Mouse (Mus musculus): ENCODE results near the gene Gm13275. TPM values are rescaled to one million over a fixed set of nuclear protein-coding genes. Genes with fewer than 3 reads are reported as not detected.
A peak's percentile ranks its signal among the peaks of the same experiment; 100 is the strongest.
"Not testable (repeated sequence)": the region's sequence is repeated elsewhere in the genome, so short reads cannot be mapped to it uniquely, and the experiment has no call there.

Gene Gm13275
- total RNA-seq, 2 experiments from 2014 or later, result not detected

DNA sequence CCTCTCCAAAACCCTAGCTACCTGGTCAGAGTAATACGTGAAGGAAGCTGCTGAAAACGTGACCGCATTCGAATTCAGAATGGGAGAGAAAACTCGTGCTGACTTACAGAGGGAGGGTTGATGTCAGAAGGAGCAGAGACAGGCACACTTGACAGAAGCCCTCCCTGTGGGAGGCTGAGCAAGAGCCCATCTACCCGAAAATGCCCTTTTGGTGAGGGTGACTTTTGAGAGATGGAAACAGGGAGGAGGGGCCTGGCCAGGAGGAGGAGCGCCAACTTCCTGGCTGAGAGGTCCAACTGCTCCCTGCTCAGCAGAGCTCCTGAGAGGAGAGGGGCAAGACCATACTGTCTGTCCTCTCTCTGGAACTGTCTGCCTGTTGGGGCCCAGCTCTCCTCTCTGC, 5.1 kb downstream of the Gm13275 start, which contains the start of gene Gm13285:
Gene Gm13285, plus strand, starts transcription at position 301 of the 400 bp plus-strand sequence.
- not testable (repeated sequence) for DNase-seq

DNA sequence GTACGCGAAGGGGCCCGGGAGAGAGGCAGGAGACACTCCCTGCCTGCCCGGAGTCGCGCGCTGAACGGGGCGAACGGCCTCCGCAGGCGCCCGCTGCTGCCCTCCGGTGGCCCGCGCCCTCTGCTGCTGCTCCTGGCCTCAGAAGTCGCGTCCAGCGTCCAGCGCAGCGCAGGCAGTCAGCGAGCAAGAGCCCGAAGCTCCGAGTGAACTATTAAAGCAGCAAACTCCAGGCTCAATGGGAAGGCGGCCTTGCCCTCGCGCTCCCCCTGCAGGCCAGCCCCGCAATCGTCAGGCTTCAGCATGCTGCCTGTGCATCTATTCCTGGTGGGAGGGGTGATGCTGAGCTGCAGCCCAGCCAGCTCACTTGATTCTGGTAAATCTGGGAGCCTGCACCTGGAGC, 8.7 kb downstream of the Gm13275 start, which contains the start of gene Gm13287:
Gene Gm13287, plus strand, starts transcription at position 301 of the 400 bp plus-strand sequence.
- DNase-seq, result not testable (repeated sequence)

DNA sequence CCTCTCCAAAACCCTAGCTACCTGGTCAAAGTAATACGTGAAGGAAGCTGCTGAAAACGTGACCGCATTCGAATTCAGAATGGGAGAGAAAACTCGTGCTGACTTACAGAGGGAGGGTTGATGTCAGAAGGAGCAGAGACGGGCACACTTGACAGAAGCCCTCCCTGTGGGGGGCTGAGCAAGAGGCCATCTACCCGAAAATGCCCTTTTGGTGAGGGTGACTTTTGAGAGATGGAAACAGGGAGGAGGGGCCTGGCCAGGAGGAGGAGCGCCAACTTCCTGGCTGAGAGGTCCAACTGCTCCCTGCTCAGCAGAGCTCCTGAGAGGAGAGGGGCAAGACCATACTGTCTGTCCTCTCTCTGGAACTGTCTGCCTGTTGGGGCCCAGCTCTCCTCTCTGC, 10.9 kb downstream of the Gm13275 start, which contains the start of gene Gm13288:
Gene Gm13288, plus strand, starts transcription at position 301 of the 400 bp plus-strand sequence.
- not testable (repeated sequence) for DNase-seq

DNA sequence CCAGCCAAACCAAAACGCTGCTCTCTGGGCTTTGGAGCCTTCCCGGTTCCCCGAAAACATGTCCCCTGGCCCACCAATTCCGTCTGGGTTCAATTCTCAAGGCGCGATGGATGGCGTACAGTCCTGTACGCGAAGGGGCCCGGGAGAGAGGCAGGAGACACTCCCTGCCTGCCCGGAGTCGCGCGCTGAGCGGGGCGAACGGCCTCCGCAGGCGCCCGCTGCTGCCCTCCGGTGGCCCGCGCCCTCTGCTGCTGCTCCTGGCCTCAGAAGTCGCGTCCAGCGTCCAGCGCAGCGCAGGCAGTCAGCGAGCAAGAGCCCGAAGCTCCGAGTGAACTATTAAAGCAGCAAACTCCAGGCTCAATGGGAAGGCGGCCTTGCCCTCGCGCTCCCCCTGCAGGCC, 11.5 kb downstream of the Gm13275 start:
- DNase-seq, result peak; percentile 9

DNA sequence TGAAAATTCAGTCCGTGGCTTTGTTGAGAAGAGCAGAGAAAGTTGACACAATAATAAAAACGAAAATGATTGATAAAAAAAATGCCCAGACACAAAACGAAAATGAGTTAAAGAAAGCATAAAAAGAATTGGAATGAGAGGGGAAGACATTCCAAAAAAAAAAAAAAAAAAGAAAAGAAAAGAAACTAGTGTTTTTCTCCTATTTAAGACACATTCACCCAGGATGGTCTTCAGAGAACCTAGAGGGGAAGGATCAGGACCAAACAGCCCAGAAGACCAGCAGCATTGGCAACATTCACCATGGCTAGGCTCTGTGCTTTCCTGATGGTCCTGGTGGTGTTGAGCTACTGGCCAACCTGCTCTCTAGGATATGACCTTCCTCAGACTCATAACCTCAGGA, 21.6 kb downstream of the Gm13275 start, which contains the start of gene Ifna7:
Gene Ifna7, plus strand, starts transcription at position 301 of the 400 bp plus-strand sequence.
- DNase-seq, result no peak

DNA sequence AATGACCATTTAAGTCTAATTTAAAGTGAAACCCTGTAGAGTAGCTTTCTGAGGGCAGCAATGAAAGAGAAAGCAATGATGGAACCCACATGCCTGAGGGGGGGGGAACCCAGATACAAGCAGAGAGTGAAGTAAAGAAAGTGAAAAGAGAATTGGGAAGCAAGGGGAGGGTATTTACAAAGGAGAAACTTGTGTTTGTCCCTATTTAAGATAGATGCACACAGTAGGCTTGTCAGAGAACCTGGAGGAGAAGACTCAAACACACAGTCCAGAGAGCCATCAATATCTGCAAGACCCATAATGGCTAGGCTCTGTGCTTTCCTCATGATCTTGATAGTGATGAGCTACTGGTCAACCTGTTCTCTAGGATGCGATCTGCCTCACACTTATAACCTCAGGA, 25.4 kb downstream of the Gm13275 start, which contains the start of gene Ifna11:
Gene Ifna11, plus strand, starts transcription at position 301 of the 400 bp plus-strand sequence.
- DNase-seq, result no peak

DNA sequence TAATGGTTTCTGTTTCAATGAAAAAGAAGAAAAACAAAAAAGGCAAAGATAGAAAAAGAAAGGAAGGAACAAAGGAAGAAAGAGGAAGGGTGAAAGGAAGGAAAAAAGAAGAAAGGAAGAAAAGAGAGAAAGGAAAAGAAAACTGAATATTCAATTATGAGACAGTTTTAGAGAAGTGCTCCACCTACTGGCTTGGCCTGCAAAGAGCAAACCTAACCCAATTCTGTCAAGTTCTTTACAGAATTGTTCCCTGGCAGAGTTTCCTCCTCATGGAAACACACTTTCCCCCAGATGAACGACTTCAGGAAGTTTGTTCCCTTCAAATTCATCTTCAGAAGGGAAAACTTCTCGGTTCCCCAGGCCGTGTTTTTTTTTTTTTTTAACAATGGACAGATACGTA, 28.7 kb downstream of the Gm13275 start:
- DNase-seq, result no peak

DNA sequence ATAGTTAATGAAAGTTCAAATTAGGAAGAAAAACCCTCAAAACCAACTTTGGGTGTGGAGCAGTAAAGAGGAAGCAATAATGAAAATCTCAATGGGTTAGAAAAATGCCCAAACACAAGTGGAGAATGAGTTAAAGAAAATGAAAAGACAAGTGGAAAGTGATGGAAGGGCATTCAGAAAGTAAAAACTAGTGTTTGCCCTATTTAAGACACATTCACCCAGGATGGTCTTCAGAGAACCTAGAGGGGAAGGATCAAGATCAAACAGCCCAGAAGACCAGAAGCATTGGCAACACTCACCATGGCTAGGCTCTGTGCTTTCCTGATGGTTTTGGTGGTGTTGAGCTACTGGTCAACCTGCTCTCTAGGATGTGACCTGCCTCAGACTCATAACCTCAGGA, 32.8 kb downstream of the Gm13275 start, which contains the start of gene Ifna6:
Gene Ifna6, plus strand, starts transcription at position 301 of the 400 bp plus-strand sequence.
- DNase-seq, result not testable (repeated sequence)

DNA sequence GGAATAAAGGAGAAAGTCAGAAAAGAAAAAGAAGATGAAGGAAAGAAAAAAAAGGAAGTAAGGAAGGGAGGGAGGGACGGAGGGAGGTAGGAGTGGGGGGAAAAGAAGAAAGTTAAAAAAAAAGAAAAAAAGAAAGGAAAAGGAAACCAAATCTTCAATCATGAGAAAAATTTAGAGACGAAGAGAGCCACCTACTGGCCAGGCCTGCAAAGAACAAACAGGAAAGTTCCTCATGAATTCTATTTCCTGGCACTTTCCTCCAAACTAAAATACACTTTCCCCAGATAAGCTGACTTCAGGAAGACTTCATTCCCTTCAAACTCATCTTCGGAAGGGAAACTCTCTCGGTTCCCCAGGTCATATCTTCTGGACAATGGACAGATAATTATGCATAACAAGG, 36.2 kb downstream of the Gm13275 start:
- DNase-seq, result no peak

DNA sequence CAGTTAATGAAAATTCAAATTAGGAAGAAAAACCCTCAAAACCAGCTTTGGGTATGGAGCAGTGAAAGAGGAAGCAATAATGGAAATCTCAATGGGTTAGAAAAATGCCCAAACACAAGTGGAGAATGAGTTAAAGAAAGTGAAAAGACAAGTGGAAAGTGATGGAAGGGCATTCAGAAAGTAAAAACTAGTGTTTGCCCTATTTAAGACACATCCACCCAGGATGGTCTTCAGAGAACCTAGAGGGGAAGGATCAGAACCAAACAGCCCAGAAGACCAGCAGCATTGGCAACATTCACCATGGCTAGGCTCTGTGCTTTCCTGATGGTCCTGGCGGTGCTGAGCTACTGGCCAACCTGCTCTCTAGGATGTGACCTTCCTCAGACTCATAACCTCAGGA, 40.9 kb downstream of the Gm13275 start, which contains the start of gene Ifna5:
Gene Ifna5, plus strand, starts transcription at position 301 of the 400 bp plus-strand sequence.
- DNase-seq, result not testable (repeated sequence)

DNA sequence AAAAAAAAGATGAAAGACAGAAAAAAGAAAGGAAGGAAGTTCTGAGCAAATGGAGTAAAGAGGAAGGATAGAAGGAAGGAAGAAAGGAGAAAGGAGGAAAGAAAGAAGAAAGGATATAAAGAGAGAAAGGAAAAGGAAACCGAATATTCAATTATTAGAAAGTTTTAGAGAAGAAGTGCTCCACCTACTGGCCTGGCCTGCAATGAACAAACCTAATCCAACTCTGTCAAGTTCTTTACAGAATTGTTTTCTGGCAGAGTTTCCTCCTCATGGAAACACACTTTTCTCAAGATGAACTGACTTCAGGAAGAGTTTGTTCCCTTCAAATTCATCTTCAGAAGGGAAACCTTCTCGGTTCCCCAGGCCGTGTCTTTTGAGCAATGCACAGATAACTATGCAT, 44.5 kb downstream of the Gm13275 start:
- DNase-seq, result no peak

DNA sequence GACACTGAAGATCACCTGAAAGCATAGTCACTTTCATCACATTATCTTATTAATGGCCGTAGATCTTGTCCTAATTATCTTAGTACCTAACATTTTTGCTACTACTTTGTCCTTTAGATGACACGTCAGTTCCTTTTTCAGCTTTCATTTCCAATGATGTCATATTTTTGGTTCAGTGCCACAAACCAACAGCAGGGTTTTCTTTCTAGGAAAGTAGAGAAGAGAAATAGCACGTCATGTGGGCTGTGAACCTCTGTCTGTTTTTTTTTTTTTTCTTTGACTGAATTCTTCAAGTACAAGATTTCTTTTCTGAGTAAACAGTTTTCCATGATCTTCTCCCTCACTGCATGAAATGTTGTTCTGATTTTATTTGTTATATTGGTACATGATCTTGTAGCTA, 45.8 kb downstream of the Gm13275 start:
- no peak for DNase-seq

DNA sequence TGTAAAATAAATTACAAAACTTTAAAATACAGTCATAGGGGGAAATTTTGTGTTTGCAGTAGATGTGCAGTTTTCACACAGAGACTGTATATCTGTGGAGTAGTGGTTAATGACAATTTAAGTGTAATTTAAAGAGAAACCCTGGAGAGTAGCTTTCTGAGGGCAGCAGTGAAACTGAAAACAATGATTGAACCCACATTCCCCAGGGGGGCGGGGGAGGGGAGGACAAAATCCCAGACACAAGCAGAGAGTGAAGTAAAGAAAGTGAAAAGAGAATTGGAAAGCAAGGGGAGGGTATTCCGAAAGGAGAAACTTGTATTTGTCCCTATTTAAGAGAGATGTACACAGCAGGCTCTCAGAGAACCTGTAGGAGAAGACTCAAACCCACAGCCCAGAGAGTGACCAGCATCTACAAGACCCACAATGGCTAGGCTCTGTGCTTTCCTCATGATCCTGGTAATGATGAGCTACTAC, 47.2 kb downstream of the Gm13275 start, which contains the start of gene Ifna4:
Gene Ifna4, plus strand, starts transcription at position 424 of the 474 bp plus-strand sequence.
- no peak for DNase-seq

Other genes with a start within 250 kb of the Gm13275 start
- not detected for gene Ifna15, start 236.2 kb upstream of the Gm13275 start, total RNA-seq (2021)
- not detected for gene Ifna14, start 222.7 kb upstream of the Gm13275 start, total RNA-seq (2021)
- gene Ifna9, start 202.1 kb upstream of the Gm13275 start, total RNA-seq (2021), result not detected
- not detected for gene Ifna12, start 191.1 kb upstream of the Gm13275 start, total RNA-seq (2021)
- gene C87499, start 160.1 kb upstream of the Gm13275 start, total RNA-seq (2021), result not detected
- gene Ifna13, start 150.0 kb upstream of the Gm13275 start, total RNA-seq (2021), result not detected
- gene Ifna16, start 117.6 kb upstream of the Gm13275 start, total RNA-seq (2021), result not detected
- not detected for gene Ifna2, start 110.6 kb upstream of the Gm13275 start, total RNA-seq (2021)
- not detected for gene Ifnab, start 103.1 kb upstream of the Gm13275 start, total RNA-seq (2021)
- gene Gm26566, start 72.7 kb upstream of the Gm13275 start, total RNA-seq (2021), result under 1 TPM; 0.26 to 0.43 TPM
- 10 to 100 TPM; 45.1 to 47.2 TPM for gene Klhl9, start 72.0 kb upstream of the Gm13275 start, total RNA-seq (2021)
- not detected for gene Gm13271, start 39.6 kb upstream of the Gm13275 start, total RNA-seq (2021)
- gene Gm13283, start 34.4 kb upstream of the Gm13275 start, total RNA-seq (2021), result not detected
- not detected for gene Gm13290, start 20.7 kb upstream of the Gm13275 start, total RNA-seq (2021)
- gene Gm13289, start 17.6 kb upstream of the Gm13275 start, total RNA-seq (2021), result not detected
- gene Gm13272, start 14.6 kb upstream of the Gm13275 start, total RNA-seq (2021), result not detected
- not detected for gene Ifnz, start 12.4 kb upstream of the Gm13275 start, total RNA-seq (2021)
- not detected for gene Gm13276, start 8.8 kb upstream of the Gm13275 start, total RNA-seq (2021)
- gene Gm13277, start 5.9 kb upstream of the Gm13275 start, total RNA-seq (2021), result not detected
- gene Gm13278, start 2.9 kb upstream of the Gm13275 start, total RNA-seq (2021), result not detected
- not detected for gene Gm13279, start 2.9 kb downstream of the Gm13275 start, total RNA-seq (2021)
- not detected for gene Gm13285, start 5.2 kb downstream of the Gm13275 start, total RNA-seq (2021)
- gene Gm13287, start 8.8 kb downstream of the Gm13275 start, total RNA-seq (2021), result not detected
- gene Gm13288, start 11.0 kb downstream of the Gm13275 start, total RNA-seq (2021), result not detected
- gene Ifna7, start 21.7 kb downstream of the Gm13275 start, total RNA-seq (2021), result not detected
- not detected for gene Ifna11, start 25.5 kb downstream of the Gm13275 start, total RNA-seq (2021)
- not detected for gene Ifna6, start 32.9 kb downstream of the Gm13275 start, total RNA-seq (2021)
- not detected for gene Ifna5, start 41.0 kb downstream of the Gm13275 start, total RNA-seq (2021)
- gene Ifna4, start 47.4 kb downstream of the Gm13275 start, total RNA-seq (2021), result not detected
- gene Ifna1, start 55.6 kb downstream of the Gm13275 start, total RNA-seq (2021), result not detected
- gene Ifne, start 85.7 kb downstream of the Gm13275 start, total RNA-seq (2021), result not detected

Data from gastrocnemius, postnatal 25 days (tissue).